Mouse (Mus musculus) brain, embryonic 14.5 days (tissue): Measurements from ENCODE around the gene Fbxo7.

Source experiments
- CTCF ChIP-seq: fragments of 200-500 bp; IDR thresholded peaks from 2 replicates; pipeline ENCODE4 v1.5.1; 2012; ENCODE audit warnings: inconsistent platforms, mild to moderate bottlenecking, moderate library complexity, borderline replicate concordance; ENCODE audit not compliant: insufficient read depth, insufficient read length; ENCODE audit errors: extremely low read depth
- POLR2A ChIP-seq: fragments of 200-500 bp; IDR thresholded peaks from 2 replicates; pipeline ENCODE4 v1.6.1; 2012; ENCODE audit warnings: mild to moderate bottlenecking, inconsistent platforms, borderline replicate concordance; ENCODE audit not compliant: poor library complexity, insufficient read depth, insufficient read length, severe bottlenecking; ENCODE audit errors: extremely low read depth

DNA sequence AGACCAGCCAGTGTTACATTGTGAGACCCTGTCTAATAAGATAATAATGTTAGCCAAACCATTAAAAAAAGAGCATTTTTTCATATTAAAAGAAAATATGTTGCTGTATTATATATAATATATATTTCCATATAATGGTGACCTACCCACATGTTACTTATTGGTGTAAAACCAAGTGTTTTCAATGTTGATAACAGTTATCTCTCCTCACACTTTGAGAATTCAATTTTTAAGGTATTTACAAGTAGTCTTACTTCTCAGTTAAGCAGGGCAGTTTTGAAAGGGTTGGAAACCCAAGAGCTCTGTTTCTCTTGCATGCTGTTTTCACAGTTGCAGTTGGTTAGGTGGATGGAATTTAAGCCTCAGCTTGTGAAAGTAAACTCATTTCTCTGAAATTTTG, 1.4 kb downstream of the Fbxo7 start:
- no peak for TF ChIP-seq POLR2A
- TF ChIP-seq CTCF = no peak
